Comparison of ENCODE assay signal across 16 mouse cellular contexts in genomic region chr8:48410916-48411315, GRCm38 (mm10).
"Had no signal": no experiment of that assay in that cellular context is flagged by ENCODE, and none has a peak within 500 bp of the region (broad histone marks: within the 10 kb centered on the region; RNA-seq: fewer than 3 reads in every experiment).

No protein-coding gene starts in this region.

- H3K27me3 ChIP-seq: neural tube, embryonic 12.5 days; neural tube, embryonic 13.5 days; neural tube, embryonic 15.5 days; stomach, embryonic 15.5 days had no signal

- H3K4me3 ChIP-seq: neural tube, embryonic 12.5 days; neural tube, embryonic 13.5 days; neural tube, embryonic 15.5 days; stomach, embryonic 15.5 days had no signal

- H3K4me1 ChIP-seq: neural tube, embryonic 12.5 days; neural tube, embryonic 13.5 days; stomach, embryonic 15.5 days had no signal

- H3K36me3 ChIP-seq: stomach, embryonic 15.5 days had no signal

- H3K27ac ChIP-seq: neural tube, embryonic 12.5 days; neural tube, embryonic 13.5 days; neural tube, embryonic 15.5 days; stomach, embryonic 15.5 days; stomach, postnatal 0 days had no signal

- DNase-seq: retina, postnatal 1 day; right cerebral cortex, adult 18-20 months; right cerebral cortex, postnatal 14 days; right cerebral cortex, postnatal 25 days; right cerebral cortex, postnatal 4 days; spleen, adult 18-20 months; thymus, adult 18-20 months; thymus, adult 2 months; thymus, postnatal 14 days; thymus, postnatal 25 days; thymus, postnatal 36 days had no signal
